Mouse (Mus musculus): ENCODE measurements around the gene Bloc1s5. TPM values are rescaled to one million over a fixed set of nuclear protein-coding genes. Genes with fewer than 3 reads are reported as not detected.
"Not testable (repeated sequence)": the region's sequence is repeated elsewhere in the genome, so short reads cannot be mapped to it uniquely, and the experiment has no call there.

Gene Bloc1s5
- total RNA-seq (2021) = 13.8 and 17.9 TPM in 2 replicates
- long read RNA-seq, experiment 1, full-length matches to known transcripts = 35 of 43 reads
- long read RNA-seq, experiment 1, partial matches to known transcripts = 4 of 43 reads
- long read RNA-seq, experiment 1, other reads (novel, unspliced or antisense) = 4 of 43 reads
- long read RNA-seq, experiment 2, full-length matches to known transcripts = 19 of 23 reads
- long read RNA-seq, experiment 2, partial matches to known transcripts = 0 of 23 reads
- long read RNA-seq, experiment 2, other reads (novel, unspliced or antisense) = 4 of 23 reads

- DNase-seq = peak; percentile 97
Measured at GRCm38 (mm10) chr13:38634800-38635269, at the start of gene Bloc1s5. Bloc1s5 (minus strand) TSS chr13:38635109.

GRCm38 (mm10) chr13:38672336-38672735 lies 37.4 kb upstream of the Bloc1s5 start:
- no peak for DNase-seq

- DNase-seq = not testable (repeated sequence)
Measured at GRCm38 (mm10) chr13:38671451-38671850, 36.5 kb upstream of the Bloc1s5 start.

GRCm38 (mm10) chr13:38670051-38670450 lies 35.1 kb upstream of the Bloc1s5 start:
- no peak for DNase-seq

GRCm38 (mm10) chr13:38668514-38668913 lies 33.6 kb upstream of the Bloc1s5 start:
- DNase-seq = peak; percentile 69

- DNase-seq = no peak
Measured at GRCm38 (mm10) chr13:38664753-38665152, 29.8 kb upstream of the Bloc1s5 start.

- no peak for DNase-seq
Measured at GRCm38 (mm10) chr13:38659524-38660136, 24.7 kb upstream of the Bloc1s5 start.

GRCm38 (mm10) chr13:38658528-38659280 lies 23.8 kb upstream of the Bloc1s5 start, which contains the start of gene Eef1e1:
Eef1e1 (minus strand) TSS chr13:38659058.
- DNase-seq = peak; percentile 98

GRCm38 (mm10) chr13:38657865-38658264 lies 23.0 kb upstream of the Bloc1s5 start:
- DNase-seq = peak; percentile 7

GRCm38 (mm10) chr13:38650292-38650691 lies 15.4 kb upstream of the Bloc1s5 start:
- no peak for DNase-seq

GRCm38 (mm10) chr13:38649069-38649468 lies 14.2 kb upstream of the Bloc1s5 start:
- no peak for DNase-seq

GRCm38 (mm10) chr13:38641414-38641813 lies 6.5 kb upstream of the Bloc1s5 start:
- DNase-seq = no peak

GRCm38 (mm10) chr13:38640961-38641360 lies 6.1 kb upstream of the Bloc1s5 start:
- DNase-seq = no peak

- DNase-seq = no peak
Measured at GRCm38 (mm10) chr13:38638694-38639093, 3.8 kb upstream of the Bloc1s5 start.

- DNase-seq = peak; percentile 36
Measured at GRCm38 (mm10) chr13:38634256-38634799, 581 bp downstream of the Bloc1s5 start.

GRCm38 (mm10) chr13:38633287-38634000 lies 1.5 kb downstream of the Bloc1s5 start:
- DNase-seq = no peak

GRCm38 (mm10) chr13:38632556-38632955 lies 2.4 kb downstream of the Bloc1s5 start:
- DNase-seq = no peak

- DNase-seq = no peak
Measured at GRCm38 (mm10) chr13:38626229-38626525, 8.7 kb downstream of the Bloc1s5 start.

GRCm38 (mm10) chr13:38625492-38626228 lies 9.2 kb downstream of the Bloc1s5 start:
- peak; percentile 71 for DNase-seq

GRCm38 (mm10) chr13:38624292-38624902 lies 10.5 kb downstream of the Bloc1s5 start:
- DNase-seq = no peak

GRCm38 (mm10) chr13:38623296-38623695 lies 11.6 kb downstream of the Bloc1s5 start:
- peak; percentile 43 for DNase-seq
